Mouse (Mus musculus): Measurements from ENCODE around the gene Whrn.

DNA sequence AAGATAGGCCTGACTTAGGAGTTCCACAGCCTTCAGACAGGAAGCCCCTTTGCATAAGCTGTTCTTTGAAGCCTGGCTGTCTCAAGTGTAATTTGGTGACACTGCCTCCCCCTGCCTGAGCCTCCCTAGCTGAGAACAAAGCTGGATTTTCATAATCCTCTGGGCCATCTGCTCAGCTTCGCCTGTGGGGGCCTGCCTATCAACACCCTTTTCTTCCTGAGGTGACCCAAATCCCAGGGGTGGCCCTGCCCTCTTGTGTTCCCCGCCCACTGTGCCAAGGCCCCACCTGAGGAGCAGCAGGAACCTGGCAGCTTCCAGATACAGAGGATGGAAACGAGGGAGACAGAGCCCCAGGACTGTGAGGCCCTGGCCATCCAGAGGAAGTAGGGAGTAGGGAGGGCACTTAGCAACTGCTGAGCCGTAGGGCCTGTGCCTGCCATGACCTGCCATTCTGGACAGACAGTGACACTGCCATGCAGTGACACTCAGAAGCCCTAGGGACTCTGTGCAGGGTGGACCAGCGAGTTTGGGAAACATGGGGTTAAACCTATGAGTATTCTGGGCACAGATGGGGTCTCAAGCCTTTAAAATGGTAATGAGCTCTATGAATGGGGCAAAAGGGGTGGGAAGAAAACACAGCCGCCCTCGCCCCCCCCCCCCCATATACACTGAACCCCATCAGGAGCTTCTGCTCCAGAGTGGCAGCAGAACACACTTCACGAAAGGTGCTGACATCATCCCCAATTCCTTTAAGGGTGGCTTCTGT, 106.5 kb downstream of the Whrn start:
- TF ChIP-seq EP300 (IDR thresholded peaks at IDR 0.05; ENCODE audit: low read depth) (no peak), CTCF (IDR thresholded peaks at IDR 0.05; ENCODE audit: low read depth) (no peak)
